Mouse (Mus musculus) megakaryocyte, embryonic 14.5 days (primary cell): Measurements from ENCODE around the gene Lrmda.

ENCODE experiments used
- FLI1 ChIP-seq: IDR thresholded peaks from 2 replicates; pipeline ENCODE4 v1.6.1; 2012; ENCODE audit warnings: low read length, inconsistent platforms, mixed read lengths
- GATA1 ChIP-seq: IDR thresholded peaks from 3 replicates; pipeline ENCODE4 v1.6.1; 2012; ENCODE audit warnings: mixed read lengths, low read length, inconsistent platforms, borderline replicate concordance

- TF ChIP-seq GATA1 (no peak), FLI1 (no peak)
Measured at GRCm38 (mm10) chr14:22007006-22007405, 12.5 kb upstream of the Lrmda start.
